Mouse (Mus musculus) urinary bladder, adult 2 months (tissue): ENCODE results near the gene Slc25a42. TPM values are rescaled to one million over a fixed set of nuclear protein-coding genes. Genes with fewer than 3 reads are reported as not detected.

Source experiments
- polyA plus RNA-seq: library from polyadenylated mRNA; depleted of rRNA; stranded (reverse); fragments of >200 nt; gene quantifications from 2 replicates; pipeline ENCODE4 v1.2.3, GENCODE M21; 2012; rRNA removed

Slc25a42 gene
- polyA plus RNA-seq, 1 experiment, result 17.9 TPM

Other genes starting within 250 kb of the Slc25a42 start
- gene Gatad2a, start 215.9 kb downstream of the Slc25a42 start, polyA plus RNA-seq, result 28.8 and 38.7 TPM in 2 replicates
- gene Mau2, start 169.6 kb downstream of the Slc25a42 start, polyA plus RNA-seq, result 49.6 and 57.8 TPM in 2 replicates
- gene Sugp1, start 169.5 kb downstream of the Slc25a42 start, polyA plus RNA-seq, result 15.4 and 20.6 TPM in 2 replicates
- gene Tm6sf2, start 139.4 kb downstream of the Slc25a42 start, polyA plus RNA-seq, result 1.8 and 2.5 TPM in 2 replicates
- gene Hapln4, start 128.8 kb downstream of the Slc25a42 start, polyA plus RNA-seq, result 0.21 TPM in 2 replicates
- 0.12 and 0.18 TPM in 2 replicates for gene Ncan, start 91.4 kb downstream of the Slc25a42 start, polyA plus RNA-seq
- 18.0 and 25.1 TPM in 2 replicates for gene Nr2c2ap, start 81.0 kb downstream of the Slc25a42 start, polyA plus RNA-seq
- gene Rfxank, start 73.2 kb downstream of the Slc25a42 start, polyA plus RNA-seq, result 14.8 and 17.3 TPM in 2 replicates
- gene Borcs8, start 72.8 kb downstream of the Slc25a42 start, polyA plus RNA-seq, result 73.8 and 74.1 TPM in 2 replicates
- 0.29 and 0.35 TPM in 2 replicates for gene Mef2b, start 72.6 kb downstream of the Slc25a42 start, polyA plus RNA-seq
- 55.4 and 80.0 TPM in 2 replicates for gene Tmem161a, start 39.9 kb downstream of the Slc25a42 start, polyA plus RNA-seq
- gene Sugp2, start 21.9 kb upstream of the Slc25a42 start, polyA plus RNA-seq, result 45.4 and 56.1 TPM in 2 replicates
- gene Armc6, start 22.2 kb upstream of the Slc25a42 start, polyA plus RNA-seq, result 13.9 and 17.4 TPM in 2 replicates
- 34.4 and 37.9 TPM in 2 replicates for gene Homer3, start 70.5 kb upstream of the Slc25a42 start, polyA plus RNA-seq
- 35.1 and 35.2 TPM in 2 replicates for gene Ddx49, start 90.2 kb upstream of the Slc25a42 start, polyA plus RNA-seq
- gene Cope, start 90.2 kb upstream of the Slc25a42 start, polyA plus RNA-seq, result 211 and 264 TPM in 2 replicates
- gene Cers1, start 103.5 kb upstream of the Slc25a42 start, polyA plus RNA-seq, result 1.3 and 2.1 TPM in 2 replicates
- 0.74 and 1.3 TPM in 2 replicates for gene Gdf1, start 117.5 kb upstream of the Slc25a42 start, polyA plus RNA-seq
- gene Upf1, start 141.0 kb upstream of the Slc25a42 start, polyA plus RNA-seq, result 16.4 and 30.5 TPM in 2 replicates
- gene Comp, start 161.3 kb upstream of the Slc25a42 start, polyA plus RNA-seq, result 0.22 and 0.23 TPM in 2 replicates
- gene Crtc1, start 227.3 kb upstream of the Slc25a42 start, polyA plus RNA-seq, result 7.9 and 11.7 TPM in 2 replicates